Mouse (Mus musculus) adrenal gland, postnatal 36 days (tissue): Measurements from ENCODE around the gene Pms2. TPM values are rescaled to one million over a fixed set of nuclear protein-coding genes. Genes with fewer than 3 reads are reported as not detected.

Experiments used
- DNase-seq, 2 experiments: peaks; one replicate each; pipeline ENCODE4 v3.0.0; 2021; ENCODE audit warnings: mixed read lengths in 1 of 2
- long read RNA-seq, 2 experiments: library from polyadenylated mRNA; stranded (forward); transcript quantifications; one replicate each; pipeline ENCODE4 v2.0.0; 2021; ENCODE audit warnings: borderline sequencing depth in 2 of 2
- total RNA-seq, 2 experiments: library from RNA; stranded (reverse); gene quantifications; 2 replicates each; pipeline ENCODE4 v1.2.3; 2021

The Pms2 gene
- 1 to 10 TPM; 9.3 to 9.4 TPM for total RNA-seq
- long read RNA-seq, experiment 1, full-length matches to known transcripts, result 5 of 7 reads
- long read RNA-seq, experiment 1, partial matches to known transcripts, result 0 of 7 reads
- long read RNA-seq, experiment 1, other reads (novel, unspliced or antisense), result 2 of 7 reads
- long read RNA-seq, experiment 2, result 0 reads

GRCm38 (mm10) chr5:143909417-143910400 lies at the start of gene Pms2, which contains the start of gene Aimp2:
Pms2 (plus strand) TSS chr5:143909964.
Aimp2 (minus strand) TSS chr5:143909847.
- peak; percentile 96 for DNase-seq

- DNase-seq, result no peak
Measured at GRCm38 (mm10) chr5:143871547-143872169, 38.1 kb upstream of the Pms2 start.

- peak in 1 of 2 experiments; percentile 30 for DNase-seq
Measured at GRCm38 (mm10) chr5:143874571-143874970, 35.2 kb upstream of the Pms2 start.

- DNase-seq, result no peak
Measured at GRCm38 (mm10) chr5:143885274-143885673, 24.5 kb upstream of the Pms2 start.

- DNase-seq, result no peak
Measured at GRCm38 (mm10) chr5:143890741-143891140, 19.0 kb upstream of the Pms2 start.

GRCm38 (mm10) chr5:143892255-143892886 lies 17.4 kb upstream of the Pms2 start:
- no peak for DNase-seq

- no peak for DNase-seq
Measured at GRCm38 (mm10) chr5:143893396-143893795, 16.4 kb upstream of the Pms2 start.

- DNase-seq, result no peak
Measured at GRCm38 (mm10) chr5:143897635-143898330, 12.0 kb upstream of the Pms2 start, which contains the start of gene Ankrd61. Ankrd61 (minus strand) TSS chr5:143897685.

- no peak for DNase-seq
Measured at GRCm38 (mm10) chr5:143902111-143902510, 7.7 kb upstream of the Pms2 start.

- no peak for DNase-seq
Measured at GRCm38 (mm10) chr5:143903813-143904212, 6.0 kb upstream of the Pms2 start.

GRCm38 (mm10) chr5:143906429-143906828 lies 3.3 kb upstream of the Pms2 start:
- DNase-seq, result no peak

GRCm38 (mm10) chr5:143908926-143909325 lies 838 bp upstream of the Pms2 start:
- DNase-seq, result no peak

GRCm38 (mm10) chr5:143916221-143916620 lies 6.5 kb downstream of the Pms2 start:
- DNase-seq, result no peak

GRCm38 (mm10) chr5:143917418-143917817 lies 7.7 kb downstream of the Pms2 start:
- DNase-seq, result peak; percentile 67 to 81

GRCm38 (mm10) chr5:143918120-143918519 lies 8.4 kb downstream of the Pms2 start:
- no peak for DNase-seq

- DNase-seq, result no peak
Measured at GRCm38 (mm10) chr5:143924781-143925452, 15.2 kb downstream of the Pms2 start.

GRCm38 (mm10) chr5:143927875-143928274 lies 18.1 kb downstream of the Pms2 start, which contains the start of gene Gm42421:
Gm42421 (plus strand) TSS chr5:143928175.
- no peak for DNase-seq

GRCm38 (mm10) chr5:143929291-143929690 lies 19.5 kb downstream of the Pms2 start:
- no peak for DNase-seq

- DNase-seq, result no peak
Measured at GRCm38 (mm10) chr5:143930656-143931055, 20.9 kb downstream of the Pms2 start.

GRCm38 (mm10) chr5:143931863-143932580 lies 22.3 kb downstream of the Pms2 start:
- no peak for DNase-seq
